Mouse (Mus musculus) spleen, adult 2 months (tissue): Measurements from ENCODE around the gene Ndc1.

Source experiments
- CTCF ChIP-seq: fragments of 200-500 bp; IDR thresholded peaks from 2 replicates; pipeline ENCODE4 v1.5.1; 2011; ENCODE audit warnings: mild to moderate bottlenecking, inconsistent platforms; ENCODE audit not compliant: insufficient read depth, insufficient read length, insufficient replicate concordance; ENCODE audit errors: extremely low read depth
- POLR2A ChIP-seq: fragments of 200-500 bp; IDR thresholded peaks from 2 replicates; pipeline ENCODE4 v1.6.1; 2011; ENCODE audit warnings: low read depth, low read length, inconsistent platforms

GRCm38 (mm10) chr4:107448481-107448880, 80.9 kb downstream of the Ndc1 start:
- TF ChIP-seq CTCF (no peak), POLR2A (no peak)
